Mouse (Mus musculus): ENCODE measurements around the gene Vps53.
A peak's percentile ranks its signal among the peaks of the same experiment; 100 is the strongest.
"Not testable (repeated sequence)": the region's sequence is repeated elsewhere in the genome, so short reads cannot be mapped to it uniquely, and the experiment has no call there.

Vps53 gene

DNA sequence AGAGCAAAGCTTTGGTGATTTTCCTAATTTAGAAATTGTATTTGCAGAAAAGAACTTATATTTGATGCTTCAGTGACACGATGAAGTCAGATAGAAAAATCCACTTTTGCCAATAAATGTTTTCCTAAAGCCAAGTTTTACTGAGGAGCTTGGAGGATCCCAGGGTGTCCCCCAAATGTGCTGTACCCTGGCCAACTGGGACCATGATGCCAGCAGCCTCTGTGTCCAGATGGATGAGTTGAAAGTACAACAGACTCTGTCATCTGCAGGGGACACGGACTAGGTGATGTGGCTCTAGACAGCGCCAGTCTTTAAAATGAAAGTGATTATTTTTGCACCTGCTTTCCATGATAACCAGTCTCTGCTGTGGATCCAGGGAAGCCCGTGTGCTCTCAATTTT lies 159.6 kb downstream of the Vps53 start:
- DNase-seq (ENCODE audit: low read depth, low spot score) = no peak

DNA sequence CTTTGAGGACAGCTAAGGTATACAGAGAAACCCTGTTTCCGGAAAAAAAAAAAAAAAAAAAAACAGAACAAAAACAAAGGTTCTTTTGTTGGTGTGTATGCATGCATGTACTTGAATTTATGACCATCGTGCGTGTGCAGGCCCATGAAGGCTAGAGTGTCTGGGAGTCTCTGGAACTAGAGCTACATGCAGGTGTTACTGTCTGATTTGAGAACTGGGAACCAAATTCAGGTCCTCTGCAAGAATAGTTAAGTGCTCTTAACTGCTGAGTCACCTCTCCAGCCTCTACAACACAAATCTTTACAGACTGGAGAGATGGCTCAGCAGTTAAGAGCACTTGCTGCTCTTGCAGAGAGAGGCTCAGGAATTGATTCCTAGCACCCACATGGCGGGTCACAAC lies 163.6 kb downstream of the Vps53 start:
- no peak for DNase-seq (ENCODE audit: low read depth, low spot score)

DNA sequence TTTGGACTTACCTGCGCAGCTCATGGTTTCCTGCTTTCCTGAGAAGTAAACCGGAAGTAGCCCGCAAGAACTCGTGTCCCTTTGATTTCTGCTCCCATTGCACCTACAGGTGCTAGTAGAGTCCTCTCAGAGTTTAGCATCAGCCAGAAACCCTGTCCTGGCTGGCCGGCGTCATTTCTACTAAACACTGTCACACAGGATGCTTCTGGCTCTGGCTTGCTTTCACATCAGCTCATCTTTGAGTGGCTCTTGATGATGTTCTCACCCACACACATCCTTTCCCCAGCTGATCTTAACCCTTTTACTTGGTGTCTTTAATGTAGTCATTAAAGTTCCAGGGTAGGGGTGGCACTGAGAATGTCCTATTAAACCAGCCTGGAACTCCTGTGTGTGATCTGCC lies 164.2 kb downstream of the Vps53 start:
- no peak for DNase-seq (ENCODE audit: low read depth, low spot score)

DNA sequence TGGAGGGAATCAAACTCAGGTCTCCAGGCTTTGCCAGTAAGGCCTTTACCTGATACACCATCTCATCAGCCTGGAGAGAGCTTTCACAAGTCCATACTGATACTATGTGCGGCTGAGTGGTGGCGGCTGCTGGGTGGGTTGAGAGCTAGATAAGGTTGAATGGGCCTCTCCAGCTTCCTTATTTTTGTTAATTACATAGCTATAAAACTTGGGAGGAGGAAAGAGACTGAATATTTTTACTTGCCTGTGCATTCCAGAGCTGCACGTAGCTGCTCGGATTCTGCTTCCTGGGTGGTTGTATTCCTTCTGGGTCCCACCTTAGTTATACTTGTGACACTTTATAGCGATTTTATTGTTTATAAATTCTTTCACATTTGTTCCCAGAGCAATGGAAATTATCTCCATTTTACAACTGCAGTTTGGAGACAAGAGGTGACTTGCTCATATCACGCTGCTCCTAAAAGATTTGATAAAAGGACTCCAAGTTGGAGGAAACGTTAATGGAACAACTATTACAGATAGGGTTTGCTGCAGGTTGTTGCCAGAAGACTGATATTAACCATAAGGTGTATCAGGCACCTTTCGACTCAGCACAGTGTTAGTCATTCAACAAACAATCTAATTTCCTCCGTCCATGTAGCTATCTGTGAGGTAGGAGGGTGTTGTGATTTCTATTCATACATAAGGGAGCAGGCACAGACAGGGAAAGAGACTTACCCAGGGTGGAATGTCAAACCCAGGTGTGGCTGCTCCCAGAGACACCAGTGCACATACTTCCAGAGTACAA lies 168.4 kb downstream of the Vps53 start:
- DNase-seq (ENCODE audit: low read depth, low spot score) = no peak

DNA sequence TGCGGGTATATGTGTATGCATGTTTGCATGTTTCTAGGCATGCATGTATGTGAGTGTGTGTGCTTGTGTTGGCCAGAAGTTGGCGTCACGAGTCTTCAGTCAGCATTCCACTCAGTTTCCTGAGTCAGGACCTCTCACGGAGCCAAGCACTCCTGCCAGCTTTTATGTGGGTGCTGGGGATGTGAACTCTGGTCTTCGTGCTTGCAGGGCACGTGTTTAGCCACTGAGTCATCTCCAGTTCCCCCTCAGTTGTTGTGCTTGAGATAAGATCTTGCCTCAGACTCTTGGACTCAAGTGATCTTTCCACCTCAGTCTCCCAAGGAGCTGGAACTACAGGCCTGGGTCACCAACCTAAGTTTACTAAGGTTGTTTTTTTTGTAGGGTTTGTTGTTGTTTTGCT lies 170.3 kb downstream of the Vps53 start:
- DNase-seq (ENCODE audit: low read depth, low spot score) = no peak

DNA sequence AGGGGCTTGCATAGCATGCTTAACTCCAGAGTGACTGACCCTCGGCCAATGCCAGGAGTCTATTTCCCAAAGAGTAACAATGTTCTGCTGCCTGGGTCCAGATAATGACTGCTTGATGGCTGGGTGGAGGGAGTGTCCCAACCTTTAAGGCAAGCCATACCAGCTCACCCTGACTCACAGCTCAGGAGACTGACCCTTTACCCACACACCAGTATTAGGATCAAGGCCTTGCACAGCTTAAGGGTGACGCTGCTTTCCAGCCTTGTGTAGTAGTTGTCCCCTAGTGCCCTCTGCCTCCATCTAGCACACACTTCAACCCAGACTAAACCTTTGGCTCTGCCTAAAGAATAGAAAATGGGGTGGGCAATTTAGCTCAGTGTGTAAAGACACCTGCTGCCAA lies 171.3 kb downstream of the Vps53 start:
- no peak for DNase-seq (ENCODE audit: low read depth, low spot score)

DNA sequence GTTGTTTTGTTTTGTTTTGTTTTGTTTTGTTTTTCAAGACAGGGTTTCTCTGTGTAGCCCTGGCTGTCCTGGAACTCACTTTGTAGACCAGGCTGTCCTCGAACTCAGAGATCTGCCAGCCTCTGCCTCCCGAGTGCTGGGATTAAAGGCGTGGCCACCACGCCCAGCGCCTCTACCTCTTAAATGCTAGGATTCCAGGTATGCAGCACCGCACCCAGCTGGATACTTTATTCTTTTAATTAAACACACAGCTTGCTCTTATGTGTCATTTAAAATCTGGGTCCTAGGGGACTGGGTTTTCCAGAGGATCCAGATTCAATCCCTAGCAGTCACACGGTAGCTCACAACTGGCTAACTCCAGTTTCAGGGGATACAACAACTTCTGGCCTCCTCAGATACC lies 175.2 kb downstream of the Vps53 start:
- not testable (repeated sequence) for DNase-seq (ENCODE audit: low read depth, low spot score)

DNA sequence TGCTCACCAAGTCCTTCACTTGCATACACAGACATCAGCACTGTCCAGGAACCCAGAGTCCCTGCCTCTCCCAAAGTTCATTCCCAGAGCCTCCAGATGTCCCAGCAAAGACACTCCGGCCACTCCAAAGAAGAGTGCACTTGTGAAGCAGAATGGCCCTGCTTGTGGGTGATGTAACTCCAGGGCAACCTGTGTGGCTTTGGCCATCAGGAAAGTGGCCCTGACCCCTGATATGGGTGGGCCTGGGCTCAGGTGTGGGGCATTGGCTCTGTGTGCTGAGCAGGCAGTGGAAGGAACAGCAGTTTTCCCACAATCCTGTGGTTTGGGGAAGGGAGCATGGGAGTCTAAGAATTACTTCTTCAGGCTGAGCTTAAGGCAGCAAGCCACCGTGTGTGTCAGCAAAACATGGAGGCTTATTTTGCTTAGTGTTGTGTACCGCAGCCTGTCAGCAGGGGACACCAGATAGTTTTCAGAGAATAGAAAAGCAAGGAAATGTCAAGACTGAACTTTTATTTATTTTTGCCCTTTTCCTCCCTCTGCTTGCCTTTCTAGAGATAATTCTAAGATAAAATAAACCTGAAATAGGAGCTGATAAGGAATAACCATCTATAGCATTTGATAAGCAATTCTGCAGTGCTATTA lies 178.1 kb downstream of the Vps53 start:
- peak; percentile 45 for DNase-seq (ENCODE audit: low read depth, low spot score)

DNA sequence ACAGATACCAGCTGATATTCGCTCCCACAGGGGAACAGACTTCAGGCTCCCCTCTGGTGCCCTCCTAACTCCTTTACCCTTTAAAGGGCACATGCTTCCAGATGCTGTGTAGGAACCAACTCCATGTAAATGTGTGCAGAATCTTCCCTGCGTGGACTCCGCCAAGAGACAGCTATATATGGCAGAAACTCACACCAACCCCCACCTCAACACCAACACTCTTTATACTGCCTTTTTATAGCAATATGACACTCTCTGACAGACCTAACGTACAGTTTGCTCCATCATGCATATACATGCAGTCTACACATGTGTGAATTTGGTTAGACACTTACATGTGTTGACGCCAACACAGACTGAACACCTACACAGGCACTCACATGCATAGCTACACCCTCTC lies 178.7 kb downstream of the Vps53 start:
- peak; percentile 59 for DNase-seq (ENCODE audit: low read depth, low spot score)

DNA sequence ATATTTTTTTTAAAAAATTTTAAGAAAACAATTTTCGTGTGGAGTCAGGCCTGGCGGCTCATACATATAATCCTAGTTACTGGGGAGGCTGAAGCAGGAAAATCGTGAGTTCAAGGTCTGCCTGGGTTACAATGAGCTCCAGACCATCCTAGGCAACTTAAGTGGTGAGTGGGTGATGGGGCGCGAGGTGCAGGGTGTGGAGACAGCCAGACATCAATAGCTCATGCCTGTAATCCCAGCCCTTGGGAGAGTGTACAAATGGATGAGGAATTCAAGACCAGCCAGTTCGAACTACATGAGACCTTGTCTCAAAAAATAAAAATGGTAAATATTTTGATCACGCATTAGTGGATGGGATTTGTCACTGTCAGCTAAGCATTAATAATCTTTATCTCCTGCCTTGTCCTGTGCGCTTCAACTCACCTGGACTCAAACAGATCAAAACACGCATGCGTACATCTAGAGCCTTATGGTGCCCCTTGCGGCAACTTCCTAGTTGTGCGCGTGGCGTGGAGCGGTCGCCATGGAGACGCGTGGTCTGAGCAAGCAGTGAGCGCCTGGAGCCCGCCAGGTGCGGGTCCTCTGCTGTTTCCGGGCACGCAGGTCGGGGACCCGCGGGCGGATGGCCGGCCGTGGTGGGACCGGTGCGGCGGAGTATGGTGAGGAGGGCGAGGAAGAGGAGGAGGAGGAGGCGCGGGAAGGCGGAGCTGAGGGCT lies 179.8 kb downstream of the Vps53 start, which contains the start of gene 1700016K19Rik:
TSS of gene 1700016K19Rik (plus strand) at position 473 of the 716 bp plus-strand sequence.
- peak; percentile 93 for DNase-seq (ENCODE audit: low read depth, low spot score)

Data from brain, adult 2 months (tissue).